Mouse (Mus musculus) CD4-positive helper T cell, adult 2 months (primary cell): Measurements from ENCODE around the gene Agk.

Source experiments
- DNase-seq: peaks from one replicate; pipeline ENCODE4 v3.0.0-alpha.2; 2012; ENCODE audit warnings: low read depth, missing footprints, low spot score

The Agk gene

DNA sequence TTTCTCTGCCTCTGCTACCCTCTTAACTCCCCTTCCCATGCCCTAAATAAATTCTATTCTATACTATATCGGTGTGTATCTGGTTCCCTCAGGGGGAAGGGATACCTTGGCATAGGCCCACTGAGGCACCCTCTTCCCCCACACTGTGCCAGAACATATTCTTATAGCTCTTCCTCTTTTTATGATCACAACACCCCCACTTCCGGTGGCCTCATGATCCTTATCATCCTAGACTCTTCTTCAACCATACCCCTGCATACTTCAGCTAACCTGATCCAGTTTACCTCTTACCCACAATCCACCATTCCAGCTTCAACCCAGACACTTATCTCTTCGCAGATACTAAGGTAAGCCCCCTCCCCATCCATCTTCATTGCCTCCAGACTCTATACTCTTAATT, 86.1 kb downstream of the Agk start:
- no peak for DNase-seq

DNA sequence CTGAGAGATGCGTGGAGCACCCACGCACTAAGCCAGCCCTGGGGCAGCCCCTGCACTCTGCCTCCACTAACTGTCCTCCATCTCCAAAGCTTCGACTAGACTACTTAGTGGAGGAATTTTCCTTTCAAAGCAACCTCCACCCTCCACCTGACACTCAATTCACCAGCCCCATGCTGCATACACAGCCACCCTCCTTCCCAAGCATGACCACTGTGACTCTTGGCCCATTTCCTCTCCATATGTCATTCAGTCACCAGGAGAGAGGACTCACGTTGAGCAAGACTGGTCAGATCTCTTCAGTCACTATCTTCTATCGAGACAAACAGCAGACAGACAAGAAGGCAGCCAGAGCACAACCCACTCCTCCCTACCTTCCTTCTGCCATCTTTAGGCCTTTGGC, 88.1 kb downstream of the Agk start:
- DNase-seq = no peak

DNA sequence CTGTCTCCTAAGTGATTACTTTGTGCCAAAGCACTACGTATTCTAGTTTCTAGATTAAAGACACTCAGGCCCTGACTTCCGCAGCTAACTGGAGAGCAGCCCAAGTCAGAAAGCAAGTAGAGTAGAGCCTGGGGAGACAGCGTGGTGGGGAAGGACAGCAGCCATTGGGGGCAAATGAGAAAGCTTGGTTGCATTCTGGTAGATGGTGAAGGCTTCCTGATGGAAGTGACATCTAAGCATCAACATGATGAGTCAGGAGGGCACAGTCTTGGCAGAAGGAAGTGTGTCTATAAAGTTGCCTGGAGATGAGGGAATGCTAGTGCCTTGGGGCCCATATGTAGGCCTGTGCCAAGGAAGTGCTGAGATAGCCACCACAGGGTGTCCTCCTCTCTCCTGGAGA, 88.6 kb downstream of the Agk start:
- DNase-seq = no peak

DNA sequence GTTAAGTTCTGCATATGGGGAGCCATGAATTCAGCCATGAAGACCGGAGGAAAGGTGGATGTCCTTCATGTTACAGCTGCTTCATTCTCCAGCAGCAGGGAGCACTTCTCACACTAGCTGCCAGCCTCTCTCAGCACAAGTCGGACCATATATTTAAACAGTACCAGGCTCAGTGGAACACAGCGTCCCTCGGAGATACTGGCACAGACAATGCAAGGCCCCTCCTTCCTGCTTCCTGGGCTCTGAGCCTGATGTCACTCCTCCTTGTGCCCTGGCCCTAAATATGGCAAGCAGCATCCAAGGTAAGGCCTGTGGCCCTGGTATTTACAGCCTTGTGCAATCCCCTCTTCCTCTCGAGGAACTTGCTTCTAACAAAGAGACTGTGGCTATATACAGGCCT, 90.8 kb downstream of the Agk start:
- DNase-seq = no peak

DNA sequence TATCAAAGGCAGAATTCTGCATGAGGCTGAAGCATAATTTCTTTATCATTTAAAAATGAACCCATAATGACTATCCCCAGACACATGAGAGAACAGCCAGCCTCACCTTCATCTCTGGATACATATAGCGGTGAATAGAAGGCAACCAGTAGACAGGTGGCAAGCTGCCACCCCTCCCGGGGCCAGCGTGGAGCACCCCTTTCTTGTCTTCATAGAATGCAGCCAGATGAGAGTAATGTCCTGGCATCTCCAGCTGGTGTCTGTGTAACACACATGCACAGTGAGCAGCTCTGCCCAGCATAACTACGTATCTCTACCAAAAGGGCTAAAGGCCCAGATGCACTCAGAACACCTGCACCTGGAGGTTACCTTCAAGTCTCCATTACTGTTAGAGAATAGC, 93.4 kb downstream of the Agk start:
- DNase-seq = no peak

DNA sequence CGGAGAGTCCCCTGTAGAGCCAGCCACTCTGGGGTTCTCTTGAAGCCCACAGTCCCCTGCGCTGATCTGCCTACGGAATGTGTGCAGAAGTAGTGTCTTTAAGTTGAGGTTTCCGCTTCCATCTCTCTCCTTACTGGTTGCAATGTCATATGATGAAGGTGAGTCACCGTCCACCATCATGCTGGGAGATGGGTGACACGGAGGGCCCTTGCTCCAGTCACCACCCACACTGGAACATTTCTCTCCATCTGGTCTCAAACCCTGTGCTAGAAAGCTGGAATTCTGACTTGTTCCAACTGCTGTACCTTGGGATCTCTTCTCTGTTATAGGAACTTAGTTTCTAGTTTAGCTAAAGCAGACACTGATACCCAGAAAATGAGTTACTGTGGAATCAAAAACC, 96.1 kb downstream of the Agk start:
- DNase-seq = no peak

DNA sequence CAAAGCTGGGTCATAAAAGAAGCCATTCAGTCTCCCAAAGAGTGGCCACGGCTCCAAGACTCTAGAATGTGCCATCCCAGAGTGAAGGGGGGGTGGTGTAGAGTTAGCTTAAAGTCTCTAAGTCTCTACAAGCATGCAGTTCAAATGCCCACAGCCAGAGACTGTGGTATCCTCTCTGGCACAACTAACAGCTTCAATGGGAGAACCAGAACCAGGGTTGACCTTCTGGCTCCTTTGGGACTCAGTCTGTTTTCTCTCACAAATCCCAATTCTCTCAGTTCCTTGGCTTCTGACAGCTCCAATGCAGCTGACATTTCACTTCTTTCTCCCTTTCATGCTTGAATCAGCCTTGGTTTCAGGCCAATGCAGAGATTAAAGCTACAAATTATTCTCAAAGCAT, 98.0 kb downstream of the Agk start:
- DNase-seq = no peak

DNA sequence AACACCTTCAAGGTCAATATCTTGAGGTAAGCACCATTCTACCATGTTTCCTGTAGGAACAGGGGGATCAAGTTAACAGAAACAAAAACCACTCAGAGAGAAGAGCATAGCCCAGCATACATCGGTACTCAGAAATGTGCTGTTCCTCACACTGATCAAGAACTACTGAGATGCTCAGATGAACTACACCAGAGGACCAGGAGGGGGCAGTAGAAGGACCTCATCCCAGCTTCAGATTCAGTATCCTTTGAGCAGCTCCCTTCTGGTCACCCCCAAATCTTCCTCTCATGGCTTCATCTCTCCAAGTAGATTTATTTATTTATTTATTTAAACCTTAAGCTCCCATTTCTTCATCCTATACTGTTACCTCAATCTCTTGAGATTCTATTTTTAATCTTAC, 98.8 kb downstream of the Agk start:
- DNase-seq = peak; percentile 63

DNA sequence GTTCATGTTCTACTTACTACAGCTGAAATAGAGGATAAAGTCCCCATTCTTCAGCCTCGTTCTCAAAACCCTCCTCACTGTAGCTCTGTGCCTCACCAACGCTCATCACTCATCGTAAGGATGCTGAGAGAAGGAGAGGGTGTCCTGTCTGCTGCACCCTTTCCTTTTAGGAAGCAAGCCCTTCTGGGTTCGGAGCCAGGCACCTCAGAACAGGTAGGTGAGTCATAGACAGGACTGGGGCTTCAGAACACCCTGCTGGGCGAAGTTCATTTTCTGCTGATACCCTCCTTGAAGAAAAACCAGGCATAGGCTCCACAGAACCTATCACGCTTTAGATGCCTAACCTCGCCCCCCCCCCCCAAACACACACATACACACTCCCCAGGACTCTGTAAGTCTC, 102.5 kb downstream of the Agk start:
- no peak for DNase-seq

DNA sequence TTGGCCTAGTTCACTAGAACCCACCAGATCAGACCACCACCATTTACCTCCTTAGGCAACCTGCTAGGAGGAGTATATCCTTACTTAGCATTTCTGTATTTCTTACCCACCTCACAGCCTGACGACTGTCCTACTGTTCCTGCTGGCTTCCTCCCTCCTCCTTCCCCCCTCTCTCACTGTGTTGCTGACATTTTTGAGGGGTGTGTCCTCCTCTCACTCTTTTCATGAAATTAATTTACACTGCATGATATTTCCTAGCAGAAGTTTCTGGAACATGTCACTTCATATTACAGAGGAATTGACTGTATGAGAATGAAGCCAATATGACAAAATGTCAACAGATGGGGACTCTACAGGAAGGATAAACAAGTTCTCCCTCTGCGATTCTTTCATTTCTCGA, 103.7 kb downstream of the Agk start:
- DNase-seq = no peak

DNA sequence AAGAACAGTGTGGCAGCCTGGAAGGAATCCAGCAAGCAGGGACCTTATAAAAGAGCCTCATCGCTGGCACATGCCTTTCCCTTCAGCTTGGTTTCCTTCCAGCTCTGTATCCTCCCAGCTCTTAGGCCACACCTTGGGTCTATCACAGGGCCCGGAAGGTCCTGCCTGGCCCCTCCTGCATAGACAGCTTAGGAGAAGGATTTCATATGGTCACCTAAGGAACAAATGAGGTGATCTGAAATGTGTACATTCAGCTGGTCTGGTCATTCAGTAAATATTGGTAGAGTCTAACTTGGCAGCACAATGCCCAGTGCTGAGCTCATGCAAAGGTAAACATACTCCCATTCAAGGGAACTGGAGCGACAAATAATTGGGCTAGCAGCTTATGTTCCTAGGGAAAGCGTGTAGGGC, 104.6 kb downstream of the Agk start:
- no peak for DNase-seq

DNA sequence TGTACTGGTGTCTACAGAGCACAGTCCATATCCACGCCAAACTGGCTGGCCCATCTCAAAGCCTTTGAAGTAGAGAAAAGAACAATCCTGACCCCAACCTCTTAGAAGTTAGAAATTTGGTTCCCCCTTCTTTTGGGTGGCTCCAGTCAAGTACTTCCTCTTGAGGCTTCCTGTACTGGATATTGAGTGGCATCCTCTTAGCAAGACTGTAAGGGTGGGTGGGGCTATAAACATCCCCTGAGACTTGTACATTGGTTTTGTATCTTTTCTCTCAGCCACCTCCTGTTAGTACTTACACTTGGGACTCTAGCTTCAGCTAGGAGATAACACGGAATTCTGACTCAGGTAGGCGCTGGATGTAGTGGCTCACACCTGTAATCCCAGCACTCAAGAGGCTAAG, 105.3 kb downstream of the Agk start:
- DNase-seq = peak; percentile 10

DNA sequence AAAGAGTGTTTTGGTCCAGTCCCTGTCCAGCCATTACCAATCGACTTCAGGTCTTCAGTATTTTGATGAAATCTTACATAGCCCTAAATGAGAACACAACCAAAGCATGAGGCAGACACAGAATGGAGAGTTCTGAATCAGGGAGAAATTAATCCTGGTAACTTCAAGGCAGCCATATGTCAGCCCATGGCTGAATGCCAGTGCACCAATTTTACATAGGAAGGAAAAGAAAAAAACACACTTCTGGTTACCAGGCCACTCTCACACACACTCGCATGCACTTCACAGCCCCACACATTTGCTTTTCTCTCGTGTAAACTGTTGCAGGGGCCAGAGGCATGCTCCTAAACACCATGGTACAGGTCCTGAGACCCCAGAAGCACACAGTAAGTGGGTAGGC, 105.9 kb downstream of the Agk start:
- DNase-seq = no peak

DNA sequence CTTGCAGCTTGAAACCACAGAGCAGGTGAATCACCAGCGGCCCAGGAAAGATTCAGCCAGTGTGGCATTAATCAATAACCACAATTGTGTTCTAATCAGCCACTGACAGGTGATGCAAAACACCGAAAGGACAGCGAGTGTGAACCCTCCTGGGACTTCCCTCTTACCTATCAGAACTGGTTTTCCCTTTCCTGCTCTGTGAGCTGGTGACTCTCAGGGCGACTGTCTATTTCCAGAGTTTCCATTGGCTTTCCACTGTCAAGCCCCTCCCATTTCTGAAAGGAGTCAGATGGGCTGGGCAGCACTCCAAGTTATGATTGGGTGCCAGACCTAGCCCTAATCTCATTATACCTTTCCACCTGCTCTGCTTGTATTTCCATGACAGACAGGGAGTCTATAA, 106.4 kb downstream of the Agk start:
- DNase-seq = no peak

DNA sequence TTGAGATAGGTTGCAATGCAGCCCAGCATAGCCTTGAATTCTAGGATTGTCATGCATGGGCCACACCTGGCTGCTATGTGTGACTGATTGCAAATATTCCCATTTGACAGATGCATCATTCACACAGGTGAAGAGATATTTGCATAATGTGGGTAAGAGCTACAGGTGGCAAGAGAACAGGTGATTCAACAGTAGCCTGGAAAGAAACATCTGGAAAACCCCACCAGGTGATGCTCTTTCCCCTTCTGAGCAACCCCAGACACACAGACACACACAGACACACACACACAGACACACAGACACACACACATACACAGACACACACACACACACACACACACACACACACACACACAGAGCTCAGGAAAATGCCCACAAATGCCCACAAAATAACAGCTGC, 106.8 kb downstream of the Agk start:
- DNase-seq = no peak

DNA sequence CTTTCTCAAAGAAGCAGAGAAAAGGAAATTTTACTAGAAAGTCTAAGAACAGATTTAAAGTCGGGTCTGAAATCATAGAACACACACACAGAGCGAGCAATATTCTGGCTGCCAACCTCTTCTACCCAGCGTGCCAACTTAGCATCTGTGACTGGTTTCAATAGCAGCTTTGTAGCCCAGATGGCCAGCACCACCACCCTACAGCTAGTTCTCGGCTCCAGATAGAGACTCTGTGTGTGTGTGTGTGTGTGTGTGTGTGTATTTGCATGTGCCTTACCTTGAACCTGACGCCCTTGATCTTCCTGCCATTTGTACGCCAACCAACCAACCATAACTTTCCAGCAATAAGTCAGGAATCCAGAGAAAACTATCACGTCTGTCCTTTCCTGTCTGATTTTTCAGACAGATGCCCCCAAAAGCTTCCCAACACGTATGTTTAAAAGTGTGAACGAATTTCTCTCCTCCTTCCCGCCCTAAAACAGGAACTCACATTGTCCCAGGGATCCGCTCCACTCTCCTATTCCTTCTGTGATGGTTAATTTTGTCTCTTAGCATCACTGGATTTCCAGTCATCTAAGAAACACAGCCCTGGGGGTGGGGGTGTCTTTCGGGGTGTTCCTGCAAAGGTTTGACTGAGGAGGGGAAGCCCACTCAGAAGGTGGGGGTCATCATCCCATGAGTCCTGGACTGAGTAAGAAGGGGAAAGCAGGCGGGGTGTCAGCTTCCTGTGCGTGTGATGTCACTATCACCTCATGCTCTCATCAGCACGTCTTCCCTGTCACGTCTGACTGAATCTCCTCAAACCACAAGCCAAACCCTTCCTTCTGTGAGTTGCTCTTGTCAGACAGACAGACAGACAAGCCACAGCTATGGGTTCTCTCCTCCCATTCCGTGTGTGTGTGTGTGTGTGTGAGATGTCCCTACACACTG, 107.6 kb downstream of the Agk start:
- peak; percentile 44 for DNase-seq

DNA sequence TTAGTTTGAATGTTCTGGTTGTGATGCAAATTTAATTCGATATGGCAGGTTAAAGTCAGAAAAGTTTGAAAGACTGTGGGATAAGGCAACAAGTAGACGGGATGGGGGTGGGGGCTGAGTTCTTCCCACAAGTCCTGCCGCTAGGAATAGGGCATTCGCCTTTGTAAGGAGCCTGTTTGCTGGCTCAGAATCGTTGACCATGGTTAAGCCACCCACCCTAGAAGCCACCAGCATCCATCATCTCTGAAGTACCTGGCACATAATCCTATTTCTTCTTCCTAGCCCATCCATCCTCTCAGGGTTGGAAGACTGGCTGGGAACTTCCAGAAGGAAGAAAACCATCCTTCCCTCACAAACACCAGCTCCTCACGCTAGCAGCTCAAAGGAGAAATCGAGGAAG, 109.7 kb downstream of the Agk start:
- DNase-seq = no peak

DNA sequence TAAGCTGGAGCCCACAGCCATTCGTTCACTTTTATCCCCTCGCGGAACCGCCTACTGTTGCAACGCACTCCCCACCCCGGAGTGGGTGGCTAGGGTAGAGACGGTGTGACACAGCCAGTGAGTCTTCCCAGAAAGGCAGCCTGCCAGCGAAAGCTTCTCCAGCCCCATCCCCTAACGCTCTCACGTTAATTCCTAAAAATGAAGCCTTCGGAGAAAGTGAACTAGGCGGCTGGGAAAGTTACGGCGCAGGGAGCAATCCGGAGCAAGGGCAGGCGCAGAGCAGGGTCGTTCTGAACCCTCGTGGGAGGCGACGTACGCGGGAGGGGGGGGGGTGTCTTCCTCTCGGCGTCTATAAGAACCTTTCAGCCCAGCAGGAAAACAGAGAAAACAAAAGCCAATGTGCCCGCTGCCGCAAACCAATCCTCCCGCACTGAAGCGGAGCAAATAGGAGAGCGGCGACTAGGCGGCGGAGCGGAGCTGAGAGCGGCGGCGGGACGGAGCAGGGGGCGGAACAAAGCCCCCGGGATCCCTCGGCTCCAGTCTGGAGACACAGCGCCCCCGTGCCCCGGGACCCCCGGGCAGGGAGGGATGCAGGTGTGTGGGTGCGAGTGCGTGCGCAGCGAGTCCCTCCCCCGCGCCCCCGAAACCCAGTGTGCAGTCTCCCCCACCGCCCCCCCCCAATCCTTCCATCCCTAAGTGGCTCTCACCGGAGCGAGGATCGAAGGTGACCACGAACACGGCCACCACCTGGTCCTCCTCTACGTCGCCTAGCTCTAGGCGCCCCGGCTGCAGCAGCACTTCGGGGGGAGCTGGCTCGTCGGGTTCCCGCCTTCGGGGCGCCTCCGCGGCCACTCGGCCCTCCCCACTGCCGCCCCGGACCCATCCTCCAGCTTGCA, 110.4 kb downstream of the Agk start:
- peak; percentile 58 for DNase-seq

DNA sequence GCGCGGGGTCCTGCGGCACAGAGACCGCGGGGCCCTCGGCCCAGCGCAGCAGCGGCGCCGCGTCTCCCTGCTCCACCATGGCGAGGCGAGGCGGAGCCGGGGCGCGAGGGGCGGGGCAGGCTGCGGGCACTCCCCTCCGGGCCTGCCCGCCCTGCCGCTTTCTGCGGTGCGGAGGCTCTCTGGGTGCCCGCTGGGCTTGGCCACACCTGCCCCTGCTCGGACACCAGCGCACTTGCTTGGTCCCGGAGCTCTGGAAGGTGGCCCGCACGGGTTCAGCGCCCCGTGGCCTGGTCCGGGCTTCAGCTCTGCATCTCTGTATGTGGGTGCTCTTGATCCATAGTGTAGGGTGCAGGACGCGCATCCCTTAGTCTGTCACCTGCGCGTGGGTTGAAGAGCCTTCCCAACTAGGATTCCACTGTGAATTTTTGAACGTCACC, 111.1 kb downstream of the Agk start, which contains the start of gene E330009J07Rik:
E330009J07Rik (minus strand) TSS at position 89 of the 437 bp plus-strand sequence.
- peak; percentile 82 for DNase-seq

DNA sequence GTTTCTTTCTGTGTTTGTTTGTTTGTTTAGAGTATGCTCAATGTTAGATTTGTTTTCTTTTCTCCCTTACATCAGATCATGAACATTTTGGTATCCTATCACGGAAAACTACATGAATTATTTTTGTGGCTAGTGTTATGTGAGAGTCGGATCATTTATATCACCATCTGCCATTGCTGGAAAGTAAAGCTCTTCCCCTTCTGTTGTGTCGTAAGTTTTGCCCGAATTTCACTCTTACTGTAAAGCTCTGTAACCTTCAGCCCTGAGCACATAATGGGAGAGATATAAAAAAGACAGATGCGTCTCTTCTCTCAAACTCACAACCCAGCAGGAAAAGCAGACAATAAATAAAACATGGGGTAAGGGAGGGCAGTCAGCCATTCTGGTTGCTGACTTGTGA, 114.0 kb downstream of the Agk start, which contains the start of gene Wee2:
Wee2 (plus strand) TSS at position 153 of the 400 bp plus-strand sequence.
- DNase-seq = no peak

DNA sequence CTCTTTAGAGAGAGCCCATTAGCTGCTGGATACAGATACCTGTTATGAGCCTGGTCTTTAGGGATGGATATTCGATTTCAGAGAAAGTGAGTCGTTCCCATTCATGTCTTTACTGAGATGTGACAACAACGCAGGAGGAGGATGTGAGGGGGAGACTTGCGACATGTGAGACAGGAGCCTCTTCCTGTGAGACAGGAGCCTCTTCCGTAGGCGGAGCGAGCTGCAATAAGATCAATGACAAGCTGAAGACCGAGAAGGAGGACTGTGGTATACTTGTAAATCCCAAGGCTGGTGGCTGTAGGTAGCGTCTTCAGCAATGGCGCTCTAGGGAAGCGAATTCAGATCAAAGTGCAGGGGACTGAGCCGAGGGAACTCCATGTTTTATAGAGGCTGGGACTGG, 114.8 kb downstream of the Agk start:
- peak; percentile 83 for DNase-seq

DNA sequence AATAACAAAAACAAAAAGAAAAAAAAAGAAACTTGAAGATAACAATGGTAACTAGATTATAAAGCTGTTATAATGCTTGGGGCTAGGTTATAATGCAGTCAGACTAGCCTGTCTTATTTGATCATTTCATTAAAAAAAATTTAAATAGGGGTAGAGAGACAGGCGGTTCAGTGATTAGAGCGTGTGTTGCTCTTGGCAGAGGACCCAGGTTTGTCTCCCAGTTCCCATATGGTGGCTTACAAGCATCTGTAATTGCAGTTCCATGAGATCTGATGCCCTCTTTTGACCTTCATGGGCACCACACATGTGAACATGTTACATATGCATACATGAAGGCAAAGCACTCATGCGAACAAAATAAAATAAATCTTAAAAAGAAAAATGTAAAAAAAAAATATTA, 116.3 kb downstream of the Agk start:
- no peak for DNase-seq
